ENCODE assay signal across 1 mouse cellular context in genomic region chr8:70772890-70773289, GRCm38 (mm10).
TF ChIP-seq lines count a peak whose summit lies in the region.

No protein-coding gene starts in this region.

TF ChIP-seq in CH12.LX, 34 proteins besides CTCF, POLR2A, EP300 and RAD21:
- TF ChIP-seq ZNF384 (IDR thresholded peaks at IDR 0.05; ENCODE audit: low read depth, low read length) (no peak), SMC3 (IDR thresholded peaks at IDR 0.05; ENCODE audit: low read depth, low read length) (no peak), USF2 (conservative IDR thresholded peaks at IDR 0.05; ENCODE audit: low read depth, low read length) (no peak), CHD1 (IDR thresholded peaks at IDR 0.05; ENCODE audit: low read depth, low read length) (no peak), BHLHE40 (IDR thresholded peaks at IDR 0.05; ENCODE audit: low read depth, low read length) (peak; percentile 76), MXI1 (IDR thresholded peaks at IDR 0.05; ENCODE audit: low read depth, low read length) (peak; percentile 89), SIN3A (IDR thresholded peaks at IDR 0.05; ENCODE audit: low read length) (peak; percentile 92), ETS1 (conservative IDR thresholded peaks at IDR 0.05; ENCODE audit: low read depth, low read length) (peak; percentile 80), MYC (IDR thresholded peaks at IDR 0.05; ENCODE audit: low read depth, low read length) (peak; percentile 93), NRF1 (IDR thresholded peaks at IDR 0.05; ENCODE audit: low read depth, low read length) (no peak), MAFK (IDR thresholded peaks at IDR 0.05; ENCODE audit: insufficient replicate concordance, low read length) (no peak), ZKSCAN1 (IDR thresholded peaks at IDR 0.05; ENCODE audit: borderline replicate concordance, low read depth, low read length) (no peak), TCF12 (IDR thresholded peaks at IDR 0.05; ENCODE audit: low read depth, low read length) (no peak; the same call in 1 of the 2 replicates), POLR2AphosphoS2 (IDR thresholded peaks at IDR 0.05; ENCODE audit: low read depth, low read length) (no peak), IRF4 (IDR thresholded peaks at IDR 0.05; ENCODE audit: low read depth, low read length) (peak; percentile 97), HCFC1 (IDR thresholded peaks at IDR 0.05; ENCODE audit: low read depth, low read length) (no peak), GABPA (IDR thresholded peaks at IDR 0.05; ENCODE audit: insufficient replicate concordance, low read depth, low read length) (no peak), CHD2 (IDR thresholded peaks at IDR 0.05; ENCODE audit: low read length) (no peak), TBP (conservative IDR thresholded peaks at IDR 0.05; ENCODE audit: low read depth, low read length) (no peak), ZMIZ1 (IDR thresholded peaks at IDR 0.05; ENCODE audit: low read depth, low read length) (no peak), ZC3H11A (IDR thresholded peaks at IDR 0.05; ENCODE audit: low read depth, low read length) (no peak), MEF2A (IDR thresholded peaks at IDR 0.05; ENCODE audit: borderline replicate concordance, low read depth, low read length) (0 out of 2 replicates have a peak, but pooled peaks have one; percentile 54), JUN (IDR thresholded peaks at IDR 0.05; ENCODE audit: insufficient read depth, low read depth, low read length) (peak; percentile 67; the same call in 1 of the 2 replicates), USF1 (IDR thresholded peaks at IDR 0.05; ENCODE audit: low read depth, low read length) (no peak), MAZ (IDR thresholded peaks at IDR 0.05; ENCODE audit: low read depth, low read length) (0 out of 2 replicates have a peak, but pooled peaks have one; percentile 42), UBTF (IDR thresholded peaks at IDR 0.05; ENCODE audit: low read depth, low read length) (peak; percentile 78; the same call in 1 of the 2 replicates), RCOR1 (conservative IDR thresholded peaks at IDR 0.05; ENCODE audit: low read depth, low read length) (no peak), ELF1 (IDR thresholded peaks at IDR 0.05; ENCODE audit: low read depth, low read length) (peak; percentile 28; the same call in 1 of the 2 replicates), KAT2A (IDR thresholded peaks at IDR 0.05; ENCODE audit: insufficient replicate concordance, low read length) (no peak), PAX5 (IDR thresholded peaks at IDR 0.05; ENCODE audit: low read length) (no peak), NELFE (IDR thresholded peaks at IDR 0.05; ENCODE audit: low read depth, low read length) (no peak), E2F4 (IDR thresholded peaks at IDR 0.05; ENCODE audit: insufficient replicate concordance, low read depth, low read length) (no peak), JUND (conservative IDR thresholded peaks at IDR 0.05; ENCODE audit: low read depth, low read length) (peak; percentile 88), MAX (IDR thresholded peaks at IDR 0.05; ENCODE audit: low read length) (peak; percentile 88)
